Mouse (Mus musculus): ENCODE data around the gene Efna1. TPM values are rescaled to one million over a fixed set of nuclear protein-coding genes. Genes with fewer than 3 reads are reported as not detected.

The Efna1 gene
- total RNA-seq, 2 experiments from 2014 or later: 4.0 to 5.9 TPM

GRCm38 (mm10) chr3:89229276-89229675, 51.7 kb downstream of the Efna1 start:
- DNase-seq (ENCODE audit: low spot score in 2 of 2): no peak
- intact Hi-C loops (cut with DNase I): loop anchor here (10.0 kb wide), 1 partner anchor 546 kb away; the partner anchor contains the start of gene Ube2q1

GRCm38 (mm10) chr3:89228836-89229235, 52.1 kb downstream of the Efna1 start, which contains the start of gene Muc1:
Muc1 (plus strand) TSS chr3:89229057.
- no peak for DNase-seq (ENCODE audit: low spot score in 2 of 2)
- intact Hi-C loops (cut with DNase I): loop anchor here (10.0 kb wide), 1 partner anchor 546 kb away; the partner anchor contains the start of gene Ube2q1

GRCm38 (mm10) chr3:89228180-89228549, 52.8 kb downstream of the Efna1 start:
- intact Hi-C loops (cut with DNase I): loop anchor here (10.0 kb wide), 1 partner anchor 547 kb away; the partner anchor contains the start of gene Ube2q1
- peak; percentile 81 to 87 for DNase-seq (ENCODE audit: low spot score in 2 of 2)

GRCm38 (mm10) chr3:89227307-89228179, 53.4 kb downstream of the Efna1 start:
- peak; percentile 93 to 95 for DNase-seq (ENCODE audit: low spot score in 2 of 2)
- intact Hi-C loops (cut with DNase I): loop anchor here (10.0 kb wide), 1 partner anchor 547 kb away; the partner anchor contains the start of gene Ube2q1

- no peak for DNase-seq (ENCODE audit: low spot score in 2 of 2)
- intact Hi-C loops (cut with DNase I): loop anchor here (10.0 kb wide), 1 partner anchor 548 kb away; the partner anchor contains the start of gene Ube2q1
Measured at GRCm38 (mm10) chr3:89226900-89227299, 54.0 kb downstream of the Efna1 start, which contains the start of gene Mtx1. Mtx1 (minus strand) TSS chr3:89227088.

GRCm38 (mm10) chr3:89226361-89226760, 54.6 kb downstream of the Efna1 start:
- intact Hi-C loops (cut with DNase I): loop anchor here (10.0 kb wide), 1 partner anchor 548 kb away; the partner anchor contains the start of gene Ube2q1
- no peak for DNase-seq (ENCODE audit: low spot score in 2 of 2)

GRCm38 (mm10) chr3:89225918-89226317, 55.0 kb downstream of the Efna1 start:
- intact Hi-C loops (cut with DNase I): loop anchor here (10.0 kb wide), 1 partner anchor 549 kb away; the partner anchor contains the start of gene Ube2q1
- peak in 1 of 2 experiments; percentile 55 for DNase-seq (ENCODE audit: low spot score in 2 of 2)

- intact Hi-C loops (cut with DNase I): loop anchor here (10.0 kb wide), 1 partner anchor 549 kb away; the partner anchor contains the start of gene Ube2q1
- no peak for DNase-seq (ENCODE audit: low spot score in 2 of 2)
Measured at GRCm38 (mm10) chr3:89225321-89225815, 55.6 kb downstream of the Efna1 start.

GRCm38 (mm10) chr3:89224796-89225195, 56.1 kb downstream of the Efna1 start:
- intact Hi-C loops (cut with DNase I): loop anchor here (10.0 kb wide), 1 partner anchor 550 kb away; the partner anchor contains the start of gene Ube2q1
- no peak for DNase-seq (ENCODE audit: low spot score in 2 of 2)

Small RNA genes within 50 kb of the gene (microRNA-seq; reads per million reads assigned to microRNA genes)
- 4,041 to 5,143 reads per million in 2 experiments for gene Mir92b

Other genes with a start within 250 kb of the Efna1 start
- 100 to 1,000 TPM; 205 to 214 TPM for gene Rusc1, start 187.8 kb downstream of the Efna1 start, total RNA-seq (2021)
- gene Gm43738, start 180.0 kb downstream of the Efna1 start, total RNA-seq (2021): not detected
- gene Fdps, start 179.2 kb downstream of the Efna1 start, total RNA-seq (2021): 100 to 1,000 TPM in 1 of 2 experiments, 10 to 100 TPM in 1; 97.9 to 102 TPM
- not detected for gene Pklr, start 145.0 kb downstream of the Efna1 start, total RNA-seq (2021)
- gene Hcn3, start 120.9 kb downstream of the Efna1 start, total RNA-seq (2021): 10 to 100 TPM; 20.4 to 25.1 TPM
- 10 to 100 TPM; 46.7 TPM for gene Clk2, start 116.3 kb downstream of the Efna1 start, total RNA-seq (2021)
- 10 to 100 TPM; 77.0 to 79.2 TPM for gene Scamp3, start 103.7 kb downstream of the Efna1 start, total RNA-seq (2021)
- 10 to 100 TPM; 73.5 to 77.2 TPM for gene Fam189b, start 98.0 kb downstream of the Efna1 start, total RNA-seq (2021)
- 10 to 100 TPM; 63.4 to 66.7 TPM for gene Gba, start 78.2 kb downstream of the Efna1 start, total RNA-seq (2021)
- gene Thbs3, start 66.0 kb downstream of the Efna1 start, total RNA-seq (2021): 10 to 100 TPM; 23.5 to 27.0 TPM
- 100 to 1,000 TPM in 1 of 2 experiments, 10 to 100 TPM in 1; 96.9 to 107 TPM for gene Mtx1, start 54.1 kb downstream of the Efna1 start, total RNA-seq (2021)
- gene Muc1, start 52.1 kb downstream of the Efna1 start, total RNA-seq (2021): 1 to 10 TPM in 1 of 2 experiments, under 1 TPM in 1; 0.42 to 1.0 TPM
- gene Krtcap2, start 35.2 kb downstream of the Efna1 start, total RNA-seq (2021): 10 to 100 TPM; 74.5 to 86.3 TPM
- 100 to 1,000 TPM; 102 to 105 TPM for gene Trim46, start 34.8 kb downstream of the Efna1 start, total RNA-seq (2021)
- 10 to 100 TPM; 50.8 to 53.0 TPM for gene Dpm3, start 21.8 kb downstream of the Efna1 start, total RNA-seq (2021)
- gene Slc50a1, start 10.6 kb downstream of the Efna1 start, total RNA-seq (2021): 10 to 100 TPM; 25.7 to 30.5 TPM
- 10 to 100 TPM; 48.5 to 49.6 TPM for gene Efna3, start 41.8 kb upstream of the Efna1 start, total RNA-seq (2021)
- under 1 TPM; 0.29 to 0.61 TPM for gene Efna4, start 56.9 kb upstream of the Efna1 start, total RNA-seq (2021)
- 10 to 100 TPM; 95.0 TPM for gene Adam15, start 68.9 kb upstream of the Efna1 start, total RNA-seq (2021)
- gene Dcst2, start 80.8 kb upstream of the Efna1 start, total RNA-seq (2021): under 1 TPM; 0.34 to 0.35 TPM
- under 1 TPM in 1 of 2 experiments, not detected in 1; 0.23 TPM for gene Dcst1, start 84.1 kb upstream of the Efna1 start, total RNA-seq (2021)
- 1 to 10 TPM; 8.0 to 9.1 TPM for gene Zbtb7b, start 113.6 kb upstream of the Efna1 start, total RNA-seq (2021)
- gene Lenep, start 121.7 kb upstream of the Efna1 start, total RNA-seq (2021): 1 to 10 TPM; 1.6 to 4.0 TPM
- gene Flad1, start 130.7 kb upstream of the Efna1 start, total RNA-seq (2021): 10 to 100 TPM; 30.6 to 31.4 TPM
- gene Cks1b, start 137.2 kb upstream of the Efna1 start, total RNA-seq (2021): 1 to 10 TPM; 3.5 to 4.0 TPM
- 10 to 100 TPM; 12.6 to 14.5 TPM for gene Shc1, start 137.3 kb upstream of the Efna1 start, total RNA-seq (2021)
- 10 to 100 TPM; 52.7 to 60.6 TPM for gene Pygo2, start 149.1 kb upstream of the Efna1 start, total RNA-seq (2021)
- 10 to 100 TPM; 39.5 to 40.3 TPM for gene Pbxip1, start 155.6 kb upstream of the Efna1 start, total RNA-seq (2021)
- gene Pmvk, start 173.4 kb upstream of the Efna1 start, total RNA-seq (2021): 10 to 100 TPM; 33.6 to 36.8 TPM
- 10 to 100 TPM; 21.7 to 22.3 TPM for gene Kcnn3, start 239.0 kb upstream of the Efna1 start, total RNA-seq (2021)